Mouse (Mus musculus): ENCODE results near the gene Zfp683. TPM values are rescaled to one million over a fixed set of nuclear protein-coding genes. Genes with fewer than 3 reads are reported as not detected.

The Zfp683 gene
- polyA plus RNA-seq, 1 experiment: not detected

GRCm38 (mm10) chr4:134041317-134042123 is 12.1 kb upstream of the Zfp683 start:
- TF ChIP-seq GATA1 (IDR thresholded peaks at IDR 0.05; ENCODE audit: low read length): no peak
- TF ChIP-seq TAL1 (IDR thresholded peaks at IDR 0.05; ENCODE audit: low read length): no peak
- Histone ChIP-seq H3K4me1 (ENCODE audit: control insufficient read depth) (peaks cover 1% of the 10 kb centered on the region; the same call in 1 of the 2 replicates), H3K36me3 (ENCODE audit: control insufficient read depth) (no peaks in the 10 kb centered on the region), H3K9me3 (ENCODE audit: control insufficient read depth, low read length) (0 out of 2 replicates have a peak, but pooled peaks cover 3% of the 10 kb centered on the region), H3K27me3 (ENCODE audit: control insufficient read depth) (peaks cover 4% of the 10 kb centered on the region; the same call in 1 of the 2 replicates), H3K4me3 (replicated peaks) (no peak overlapping the region)

- Histone ChIP-seq H3K9me3 (ENCODE audit: control insufficient read depth, low read length) (0 out of 2 replicates have a peak, but pooled peaks cover 3% of the 10 kb centered on the region), H3K4me1 (ENCODE audit: control insufficient read depth) (peaks cover 1% of the 10 kb centered on the region; the same call in 1 of the 2 replicates), H3K27me3 (ENCODE audit: control insufficient read depth) (0 out of 2 replicates have a peak, but pooled peaks cover under 1% of the 10 kb centered on the region), H3K36me3 (ENCODE audit: control insufficient read depth) (no peaks in the 10 kb centered on the region), H3K4me3 (replicated peaks) (no peak overlapping the region)
- TF ChIP-seq TAL1 (IDR thresholded peaks at IDR 0.05; ENCODE audit: low read length) (no peak), GATA1 (IDR thresholded peaks at IDR 0.05; ENCODE audit: low read length) (no peak)
Measured at GRCm38 (mm10) chr4:134043041-134043440, 10.6 kb upstream of the Zfp683 start.

- Histone ChIP-seq H3K4me1 (ENCODE audit: control insufficient read depth) (no peaks in the 10 kb centered on the region), H3K4me3 (replicated peaks) (no peak overlapping the region), H3K27me3 (ENCODE audit: control insufficient read depth) (no peaks in the 10 kb centered on the region), H3K9me3 (ENCODE audit: control insufficient read depth, low read length) (0 out of 2 replicates have a peak, but pooled peaks cover 3% of the 10 kb centered on the region), H3K36me3 (ENCODE audit: control insufficient read depth) (no peaks in the 10 kb centered on the region)
- TF ChIP-seq TAL1 (IDR thresholded peaks at IDR 0.05; ENCODE audit: low read length) (no peak), GATA1 (IDR thresholded peaks at IDR 0.05; ENCODE audit: low read length) (no peak)
Measured at GRCm38 (mm10) chr4:134047648-134048047, 6.0 kb upstream of the Zfp683 start.

GRCm38 (mm10) chr4:134051912-134052311 is 1.7 kb upstream of the Zfp683 start:
- no peak overlapping the region for H3K4me3 ChIP-seq (replicated peaks)
- H3K4me1 ChIP-seq (ENCODE audit: control insufficient read depth): no peaks in the 10 kb centered on the region
- TF ChIP-seq TAL1 (IDR thresholded peaks at IDR 0.05; ENCODE audit: low read length): no peak
- no peaks in the 10 kb centered on the region for H3K36me3 ChIP-seq (ENCODE audit: control insufficient read depth)
- no peaks in the 10 kb centered on the region for H3K27me3 ChIP-seq (ENCODE audit: control insufficient read depth)
- H3K9me3 ChIP-seq (ENCODE audit: control insufficient read depth, low read length): no peaks in the 10 kb centered on the region

- H3K4me1 ChIP-seq (ENCODE audit: control insufficient read depth): no peaks in the 10 kb centered on the region
- H3K4me3 ChIP-seq (replicated peaks): no peak overlapping the region
- no peaks in the 10 kb centered on the region for H3K36me3 ChIP-seq (ENCODE audit: control insufficient read depth)
- TF ChIP-seq TAL1 (IDR thresholded peaks at IDR 0.05; ENCODE audit: low read length): no peak
- TF ChIP-seq GATA1 (IDR thresholded peaks at IDR 0.05; ENCODE audit: low read length): no peak
- H3K9me3 ChIP-seq (ENCODE audit: control insufficient read depth, low read length): no peaks in the 10 kb centered on the region
- no peaks in the 10 kb centered on the region for H3K27me3 ChIP-seq (ENCODE audit: control insufficient read depth)
Measured at GRCm38 (mm10) chr4:134052560-134052959, 1.1 kb upstream of the Zfp683 start.

GRCm38 (mm10) chr4:134058166-134058715 is 4.6 kb downstream of the Zfp683 start:
- Histone ChIP-seq H3K36me3 (ENCODE audit: control insufficient read depth) (no peaks in the 10 kb centered on the region), H3K4me3 (replicated peaks) (no peak overlapping the region), H3K4me1 (ENCODE audit: control insufficient read depth) (peaks cover 26% of the 10 kb centered on the region), H3K9me3 (ENCODE audit: control insufficient read depth, low read length) (no peaks in the 10 kb centered on the region), H3K27me3 (ENCODE audit: control insufficient read depth) (no peaks in the 10 kb centered on the region)
- TF ChIP-seq TAL1 (IDR thresholded peaks at IDR 0.05; ENCODE audit: low read length): no peak
- no peak for TF ChIP-seq GATA1 (IDR thresholded peaks at IDR 0.05; ENCODE audit: low read length)

GRCm38 (mm10) chr4:134058908-134059307 is 5.3 kb downstream of the Zfp683 start:
- Histone ChIP-seq H3K36me3 (ENCODE audit: control insufficient read depth) (no peaks in the 10 kb centered on the region), H3K9me3 (ENCODE audit: control insufficient read depth, low read length) (no peaks in the 10 kb centered on the region), H3K4me1 (ENCODE audit: control insufficient read depth) (peaks cover 28% of the 10 kb centered on the region), H3K27me3 (ENCODE audit: control insufficient read depth) (no peaks in the 10 kb centered on the region), H3K4me3 (replicated peaks) (no peak overlapping the region)
- TF ChIP-seq GATA1 (IDR thresholded peaks at IDR 0.05; ENCODE audit: low read length) (no peak), TAL1 (IDR thresholded peaks at IDR 0.05; ENCODE audit: low read length) (no peak)

- no peaks in the 10 kb centered on the region for H3K9me3 ChIP-seq (ENCODE audit: control insufficient read depth, low read length)
- peaks cover 28% of the 10 kb centered on the region for H3K4me1 ChIP-seq (ENCODE audit: control insufficient read depth)
- H3K36me3 ChIP-seq (ENCODE audit: control insufficient read depth): no peaks in the 10 kb centered on the region
- TF ChIP-seq GATA1 (IDR thresholded peaks at IDR 0.05; ENCODE audit: low read length): no peak
- TF ChIP-seq TAL1 (IDR thresholded peaks at IDR 0.05; ENCODE audit: low read length): no peak
- H3K4me3 ChIP-seq (replicated peaks): no peak within 1 kb of the TSS
- H3K27me3 ChIP-seq (ENCODE audit: control insufficient read depth): peaks cover 7% of the 10 kb centered on the region
Measured at GRCm38 (mm10) chr4:134060135-134060865, 6.7 kb downstream of the Zfp683 start, which contains the start of gene Crybg2. Gene Crybg2 (plus strand): TSS chr4:134060815.
